Mouse (Mus musculus) lung, adult 2 months (tissue): Measurements from ENCODE around the gene Barhl1.

Experiments
- CTCF ChIP-seq: fragments of 200-500 bp; IDR thresholded peaks from 2 replicates; pipeline ENCODE4 v1.5.1; 2011; ENCODE audit warnings: mild to moderate bottlenecking, low read length, control low read depth; ENCODE audit not compliant: insufficient read depth
- POLR2A ChIP-seq: fragments of 200-500 bp; IDR thresholded peaks from 2 replicates; pipeline ENCODE4 v1.6.1; 2011; ENCODE audit warnings: low read depth, mild to moderate bottlenecking, control low read depth, low read length, borderline replicate concordance; ENCODE audit errors: extremely low read depth

GRCm38 (mm10) chr2:28882047-28882446, 34.4 kb downstream of the Barhl1 start:
- no peak for TF ChIP-seq POLR2A
- no peak for TF ChIP-seq CTCF
